Mouse (Mus musculus): ENCODE results near the gene Aqp11. TPM values are rescaled to one million over a fixed set of nuclear protein-coding genes. Genes with fewer than 3 reads are reported as not detected.

Aqp11 gene
- polyA plus RNA-seq, 1 experiment from 2014 or later: 20.7 TPM

DNA sequence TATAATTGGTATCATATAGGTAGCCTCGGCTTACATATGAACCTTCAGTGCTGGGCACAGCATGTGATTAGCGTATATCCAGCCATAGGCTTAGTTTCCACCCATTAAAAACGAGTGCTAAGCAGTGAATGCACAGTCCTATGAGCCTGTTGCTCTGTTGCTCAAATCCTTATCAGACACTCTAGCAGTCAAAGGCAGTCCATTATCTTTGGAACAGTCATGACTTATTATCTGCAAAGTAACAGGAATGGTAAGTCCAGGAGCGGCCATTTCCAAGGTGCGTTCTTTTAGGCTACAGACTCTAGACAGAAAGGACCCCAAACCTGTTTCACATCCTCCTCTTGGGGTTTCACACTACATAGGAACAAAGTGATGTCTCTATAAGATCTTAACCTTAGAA is 4.5 kb downstream of the Aqp11 start:
- H3K4me3 ChIP-seq (replicated peaks; ENCODE audit: low read length): no peak overlapping the region
- no peak overlapping the region for H3K4me2 ChIP-seq (ENCODE audit: low read depth, low read length)
- H3K9ac ChIP-seq (ENCODE audit: low read length): no peak overlapping the region
- H3K9me3 ChIP-seq (replicated peaks; ENCODE audit: control insufficient read depth, low read length): no peaks in the 10 kb centered on the region
- H3K27ac ChIP-seq (ENCODE audit: low read length): no peak overlapping the region
- H3K36me3 ChIP-seq (ENCODE audit: control insufficient read depth, insufficient read depth, low read length): no peaks in the 10 kb centered on the region
- H3K27me3 ChIP-seq (ENCODE audit: control insufficient read depth, insufficient read depth, low read length): no peaks in the 10 kb centered on the region
- 81% methylated on average over 5 of the region's 5 CpGs for WGBS
- peaks cover 11% of the 10 kb centered on the region for H3K4me1 ChIP-seq (ENCODE audit: control insufficient read depth, insufficient read depth, low read length)
- ATAC-seq (ENCODE audit: insufficient read depth, low FRiP score): no peak

DNA sequence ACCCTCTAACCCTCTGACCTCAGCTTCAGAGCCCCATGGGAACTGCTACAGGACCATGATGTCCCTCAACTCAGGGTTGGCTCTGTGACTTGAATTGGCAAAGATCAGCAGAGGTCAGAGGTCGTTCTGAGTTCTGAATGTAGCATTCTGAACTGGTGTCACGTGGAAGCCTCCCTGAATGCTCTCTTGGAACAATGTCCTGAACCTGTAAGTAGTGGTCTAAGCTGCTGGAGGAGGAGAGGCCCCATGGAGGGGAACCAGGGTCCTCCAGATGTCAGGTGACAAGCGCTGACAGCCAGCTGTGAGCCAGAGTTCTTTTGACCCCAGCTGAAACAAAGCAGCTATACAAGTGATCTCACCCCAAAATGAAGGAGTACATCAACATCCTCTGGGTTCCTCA is 7.7 kb downstream of the Aqp11 start:
- Histone ChIP-seq H3K4me3 (replicated peaks; ENCODE audit: low read length) (no peak overlapping the region), H3K9ac (ENCODE audit: low read length) (no peak overlapping the region), H3K9me3 (replicated peaks; ENCODE audit: control insufficient read depth, low read length) (no peaks in the 10 kb centered on the region), H3K27ac (ENCODE audit: low read length) (no peak overlapping the region), H3K27me3 (ENCODE audit: control insufficient read depth, insufficient read depth, low read length) (no peaks in the 10 kb centered on the region), H3K4me2 (ENCODE audit: low read depth, low read length) (no peak overlapping the region), H3K36me3 (ENCODE audit: control insufficient read depth, insufficient read depth, low read length) (no peaks in the 10 kb centered on the region), H3K4me1 (ENCODE audit: control insufficient read depth, insufficient read depth, low read length) (no peaks in the 10 kb centered on the region)
- 63% methylated on average over 3 of the region's 3 CpGs for WGBS
- no peak for ATAC-seq (ENCODE audit: insufficient read depth, low FRiP score)

GRCm38 (mm10) chr7:97728666-97729614 is 9.1 kb downstream of the Aqp11 start:
- H3K36me3 ChIP-seq (ENCODE audit: control insufficient read depth, insufficient read depth, low read length): no peaks in the 10 kb centered on the region
- no peaks in the 10 kb centered on the region for H3K27me3 ChIP-seq (ENCODE audit: control insufficient read depth, insufficient read depth, low read length)
- 67% methylated on average over 14 of the region's 14 CpGs for WGBS
- H3K9me3 ChIP-seq (replicated peaks; ENCODE audit: control insufficient read depth, low read length): no peaks in the 10 kb centered on the region
- no peak overlapping the region for H3K4me2 ChIP-seq (ENCODE audit: low read depth, low read length)
- H3K4me3 ChIP-seq (replicated peaks; ENCODE audit: low read length): no peak overlapping the region
- H3K4me1 ChIP-seq (ENCODE audit: control insufficient read depth, insufficient read depth, low read length): no peaks in the 10 kb centered on the region
- ATAC-seq (ENCODE audit: insufficient read depth, low FRiP score): no peak
- H3K27ac ChIP-seq (ENCODE audit: low read length): no peak overlapping the region
- H3K9ac ChIP-seq (ENCODE audit: low read length): no peak overlapping the region

DNA sequence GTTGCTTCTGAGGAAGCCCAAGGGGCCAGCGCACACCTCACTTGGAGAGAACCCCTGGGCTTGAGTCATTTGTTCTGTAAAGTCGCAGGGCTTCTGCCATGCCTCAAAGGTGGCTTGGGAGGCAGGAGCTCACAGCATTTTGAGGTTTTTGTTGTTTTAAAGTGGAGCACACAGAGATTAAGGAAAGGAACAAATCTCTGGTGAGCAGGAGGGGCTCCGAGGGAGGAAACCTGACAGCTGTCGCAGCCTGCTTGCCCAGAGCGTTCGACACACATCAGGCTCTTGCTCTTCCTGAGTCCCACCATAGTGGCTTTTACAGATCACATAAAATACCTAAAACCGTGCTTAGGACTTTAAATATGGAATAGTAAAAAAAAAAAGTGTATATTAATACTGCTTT is 11.3 kb downstream of the Aqp11 start:
- Histone ChIP-seq H3K36me3 (ENCODE audit: control insufficient read depth, insufficient read depth, low read length) (no peaks in the 10 kb centered on the region), H3K4me3 (replicated peaks; ENCODE audit: low read length) (no peak overlapping the region), H3K9ac (ENCODE audit: low read length) (no peak overlapping the region), H3K27ac (ENCODE audit: low read length) (no peak overlapping the region), H3K4me2 (ENCODE audit: low read depth, low read length) (no peak overlapping the region), H3K4me1 (ENCODE audit: control insufficient read depth, insufficient read depth, low read length) (no peaks in the 10 kb centered on the region), H3K9me3 (replicated peaks; ENCODE audit: control insufficient read depth, low read length) (no peaks in the 10 kb centered on the region), H3K27me3 (ENCODE audit: control insufficient read depth, insufficient read depth, low read length) (no peaks in the 10 kb centered on the region)
- WGBS: 70% methylated on average over 7 of the region's 7 CpGs
- ATAC-seq (ENCODE audit: insufficient read depth, low FRiP score): no peak

DNA sequence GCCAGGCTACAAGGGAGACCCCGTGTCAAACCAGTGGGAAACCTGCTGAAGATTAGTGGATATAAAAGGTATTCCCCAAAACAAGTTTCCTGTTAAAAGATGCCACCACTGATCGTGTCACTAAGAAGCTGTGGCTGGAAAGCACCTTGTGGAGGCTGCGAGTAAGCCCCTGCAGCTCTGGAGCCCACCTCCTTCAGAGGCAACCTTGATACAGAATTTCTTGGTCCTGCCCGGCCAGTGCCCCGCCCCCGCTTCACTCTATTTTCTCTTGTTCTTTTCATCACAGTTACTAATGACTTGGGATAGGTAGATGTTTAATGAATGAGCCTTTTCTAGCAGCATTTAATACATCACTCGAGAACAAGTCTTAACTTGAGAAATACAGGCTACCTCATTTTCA is 12.0 kb downstream of the Aqp11 start:
- WGBS: 78% methylated on average over 7 of the region's 7 CpGs

GRCm38 (mm10) chr7:97725401-97725800 is 12.7 kb downstream of the Aqp11 start:
- ATAC-seq (ENCODE audit: insufficient read depth, low FRiP score): no peak
- H3K9me3 ChIP-seq (replicated peaks; ENCODE audit: control insufficient read depth, low read length): no peaks in the 10 kb centered on the region
- H3K36me3 ChIP-seq (ENCODE audit: control insufficient read depth, insufficient read depth, low read length): no peaks in the 10 kb centered on the region
- H3K4me2 ChIP-seq (ENCODE audit: low read depth, low read length): no peak overlapping the region
- H3K27ac ChIP-seq (ENCODE audit: low read length): no peak overlapping the region
- H3K9ac ChIP-seq (ENCODE audit: low read length): no peak overlapping the region
- WGBS: 95% methylated on average over 6 of the region's 6 CpGs
- H3K27me3 ChIP-seq (ENCODE audit: control insufficient read depth, insufficient read depth, low read length): no peaks in the 10 kb centered on the region
- H3K4me3 ChIP-seq (replicated peaks; ENCODE audit: low read length): no peak overlapping the region
- H3K4me1 ChIP-seq (ENCODE audit: control insufficient read depth, insufficient read depth, low read length): no peaks in the 10 kb centered on the region

More for the DNA sequence above, 12.0 kb downstream of the Aqp11 start:
- H3K9me3 ChIP-seq (replicated peaks; ENCODE audit: control insufficient read depth, low read length): no peaks in the 10 kb centered on the region
- no peak overlapping the region for H3K4me2 ChIP-seq (ENCODE audit: low read depth, low read length)
- H3K36me3 ChIP-seq (ENCODE audit: control insufficient read depth, insufficient read depth, low read length): no peaks in the 10 kb centered on the region
- H3K9ac ChIP-seq (ENCODE audit: low read length): no peak overlapping the region
- no peaks in the 10 kb centered on the region for H3K4me1 ChIP-seq (ENCODE audit: control insufficient read depth, insufficient read depth, low read length)
- no peak overlapping the region for H3K4me3 ChIP-seq (replicated peaks; ENCODE audit: low read length)
- ATAC-seq (ENCODE audit: insufficient read depth, low FRiP score): no peak
- no peaks in the 10 kb centered on the region for H3K27me3 ChIP-seq (ENCODE audit: control insufficient read depth, insufficient read depth, low read length)
- no peak overlapping the region for H3K27ac ChIP-seq (ENCODE audit: low read length)

DNA sequence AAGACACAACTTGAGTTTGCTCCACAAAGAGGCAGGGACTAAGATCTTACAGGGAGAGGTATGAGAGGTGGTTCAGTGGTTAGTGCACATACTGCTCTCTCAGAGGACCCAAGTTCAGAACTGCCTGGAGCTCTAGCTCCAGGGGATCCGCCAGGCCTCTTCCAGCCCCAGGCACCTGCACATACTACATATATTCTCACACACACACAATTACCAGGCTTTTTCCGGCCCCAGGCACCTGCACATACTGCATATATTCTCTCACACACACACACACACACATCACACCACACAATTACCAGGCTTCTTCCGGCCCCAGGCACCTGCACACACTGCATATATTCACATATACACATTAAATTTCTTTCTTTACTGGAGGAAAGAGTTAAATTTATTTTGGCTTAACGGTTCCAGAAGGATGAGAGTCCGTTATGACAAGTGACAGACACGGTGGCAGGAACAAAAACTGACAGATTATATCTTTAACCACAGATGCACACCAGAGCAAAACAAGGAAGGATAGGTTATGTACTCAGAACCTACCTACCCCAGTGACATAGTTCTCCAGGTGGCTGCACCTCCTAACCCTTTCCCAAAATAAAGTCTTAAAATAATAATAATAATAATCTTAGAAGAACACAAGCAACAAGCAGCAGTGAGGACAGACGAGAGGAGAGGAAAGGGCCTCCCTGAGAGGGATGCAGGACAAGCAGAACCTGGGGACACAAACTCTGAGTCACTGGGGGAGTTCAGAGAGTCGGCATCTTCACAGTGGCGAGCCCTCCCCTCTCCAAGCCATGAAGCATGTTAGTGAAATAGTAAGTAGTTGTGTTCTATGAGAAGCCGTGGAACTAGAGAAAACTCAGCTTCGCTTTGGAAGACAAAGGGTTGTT is 14.2 kb downstream of the Aqp11 start:
- H3K27ac ChIP-seq (ENCODE audit: low read length): no peak overlapping the region
- 83% methylated on average over 11 of the region's 11 CpGs for WGBS
- no peak overlapping the region for H3K4me2 ChIP-seq (ENCODE audit: low read depth, low read length)
- no peaks in the 10 kb centered on the region for H3K4me1 ChIP-seq (ENCODE audit: control insufficient read depth, insufficient read depth, low read length)
- no peak overlapping the region for H3K9ac ChIP-seq (ENCODE audit: low read length)
- no peaks in the 10 kb centered on the region for H3K27me3 ChIP-seq (ENCODE audit: control insufficient read depth, insufficient read depth, low read length)
- no peak overlapping the region for H3K4me3 ChIP-seq (replicated peaks; ENCODE audit: low read length)
- no peak for ATAC-seq (ENCODE audit: insufficient read depth, low FRiP score)
- no peaks in the 10 kb centered on the region for H3K9me3 ChIP-seq (replicated peaks; ENCODE audit: control insufficient read depth, low read length)
- H3K36me3 ChIP-seq (ENCODE audit: control insufficient read depth, insufficient read depth, low read length): 0 out of 2 replicates have a peak, but pooled peaks cover 6% of the 10 kb centered on the region

- H3K9me3 ChIP-seq (replicated peaks; ENCODE audit: control insufficient read depth, low read length): no peaks in the 10 kb centered on the region
- H3K36me3 ChIP-seq (ENCODE audit: control insufficient read depth, insufficient read depth, low read length): 0 out of 2 replicates have a peak, but pooled peaks cover 6% of the 10 kb centered on the region
- WGBS: 82% methylated on average over 7 of the region's 7 CpGs
- ATAC-seq (ENCODE audit: insufficient read depth, low FRiP score): no peak
- no peak overlapping the region for H3K4me3 ChIP-seq (replicated peaks; ENCODE audit: low read length)
- no peak overlapping the region for H3K9ac ChIP-seq (ENCODE audit: low read length)
- no peaks in the 10 kb centered on the region for H3K27me3 ChIP-seq (ENCODE audit: control insufficient read depth, insufficient read depth, low read length)
- no peak overlapping the region for H3K27ac ChIP-seq (ENCODE audit: low read length)
- H3K4me2 ChIP-seq (ENCODE audit: low read depth, low read length): no peak overlapping the region
- no peaks in the 10 kb centered on the region for H3K4me1 ChIP-seq (ENCODE audit: control insufficient read depth, insufficient read depth, low read length)
Observed at GRCm38 (mm10) chr7:97722278-97722918, 15.7 kb downstream of the Aqp11 start.

Measured in stomach, embryonic 16.5 days (tissue).